Mouse (Mus musculus) MEL (cell line): ENCODE results near the gene Stat6. TPM values are rescaled to one million over a fixed set of nuclear protein-coding genes. Genes with fewer than 3 reads are reported as not detected.

Experiments
- DNase-seq: peaks from one replicate; pipeline ENCODE4 v3.0.0; 2011; ENCODE audit warnings: low read depth, low spot score
- H3K27ac ChIP-seq: 2 replicates; pipeline ENCODE4 v1.5.1; 2012; ENCODE audit warnings: low read depth, mild to moderate bottlenecking, control low read depth, low read length, moderate library complexity; ENCODE audit not compliant: control insufficient read depth
- H3K27me3 ChIP-seq, 2 experiments: fragments of 150-350 bp in 1 of 2; sonication (generic) in 1 of 2; 2 replicates each; pipeline ENCODE4 v1.6.1; 2012; ENCODE audit warnings: low read length in 2 of 2, mild to moderate bottlenecking in 2 of 2, improper control_type of control experiment in 1 of 2, moderate library complexity in 1 of 2; ENCODE audit not compliant: insufficient read depth in 2 of 2, control insufficient read depth in 1 of 2
- H3K36me3 ChIP-seq, 2 experiments: 2 replicates each; pipeline ENCODE4 v1.6.1; 2012 to 2014; ENCODE audit warnings: low read length in 2 of 2, improper control_type of control experiment in 1 of 2, inconsistent platforms in 1 of 2, mild to moderate bottlenecking in 1 of 2; ENCODE audit not compliant: insufficient read depth in 2 of 2, control insufficient read depth in 1 of 2
- H3K4me1 ChIP-seq, 2 experiments: fragments of 150-350 bp in 1 of 2; sonication (generic) in 1 of 2; 2 replicates each; pipeline ENCODE4 v1.6.1; 2012; ENCODE audit warnings: low read length in 2 of 2, improper control_type of control experiment in 1 of 2, mild to moderate bottlenecking in 1 of 2; ENCODE audit not compliant: insufficient read depth in 2 of 2, control insufficient read depth in 1 of 2
- H3K4me3 ChIP-seq, 2 experiments: fragments of 150-350 bp in 1 of 2; sonication (generic) in 1 of 2; 2 replicates each; pipeline ENCODE4 v1.5.1; 2012; ENCODE audit warnings: low read depth in 2 of 2, low read length in 2 of 2, mild to moderate bottlenecking in 2 of 2, moderate library complexity in 2 of 2, control low read depth in 1 of 2, improper control_type of control experiment in 1 of 2; ENCODE audit not compliant: control insufficient read depth in 1 of 2, insufficient read depth in 1 of 2
- H3K79me2 ChIP-seq: 2 replicates; pipeline ENCODE4 v1.6.1; 2012; ENCODE audit warnings: mild to moderate bottlenecking, low read length, moderate library complexity; ENCODE audit not compliant: control insufficient read depth, poor library complexity, insufficient read depth
- H3K9ac ChIP-seq: 2 replicates; pipeline ENCODE4 v1.6.1; 2012; ENCODE audit warnings: low read depth, mild to moderate bottlenecking, control low read depth, low read length, moderate library complexity; ENCODE audit not compliant: control insufficient read depth, poor library complexity, severe bottlenecking
- H3K9me3 ChIP-seq: fragments of 150-350 bp; sonication (generic); replicated peaks from 2 replicates; pipeline ENCODE4 v1.6.1; 2012; ENCODE audit warnings: mild to moderate bottlenecking, low read length, improper control_type of control experiment, moderate library complexity; ENCODE audit not compliant: insufficient read depth
- CHD1 ChIP-seq: IDR thresholded peaks from 2 replicates; pipeline ENCODE4 v1.6.1; 2012; ENCODE audit warnings: low read depth, mild to moderate bottlenecking, inconsistent platforms, low read length, improper control_type of control experiment
- CHD2 ChIP-seq: IDR thresholded peaks from 2 replicates; pipeline ENCODE4 v1.6.1; 2011; ENCODE audit warnings: low read length, improper control_type of control experiment
- CTCF ChIP-seq, 3 experiments: IDR thresholded peaks in 2 of 3; conservative IDR thresholded peaks in 1 of 3; 2 replicates each; pipeline ENCODE4 v1.5.1; 2011 to 2012; ENCODE audit warnings: low read length in 3 of 3, low read depth in 2 of 3, mild to moderate bottlenecking in 2 of 3, improper control_type of control experiment in 1 of 3, inconsistent platforms in 1 of 3, mixed read lengths in 1 of 3, moderate library complexity in 1 of 3; ENCODE audit not compliant: control insufficient read depth in 1 of 3, insufficient read depth in 1 of 3, poor library complexity in 1 of 3, severe bottlenecking in 1 of 3
- E2F4 ChIP-seq: IDR thresholded peaks from 2 replicates; pipeline ENCODE4 v1.6.1; 2011; ENCODE audit warnings: low read depth, low read length, improper control_type of control experiment, borderline replicate concordance
- ELF1 ChIP-seq: IDR thresholded peaks from 2 replicates; pipeline ENCODE4 v1.6.1; 2014; ENCODE audit warnings: low read depth, mild to moderate bottlenecking, inconsistent platforms, low read length, improper control_type of control experiment, moderate library complexity
- EP300 ChIP-seq, 2 experiments: IDR thresholded peaks; 2 replicates each; pipeline ENCODE4 v1.6.1; 2011; ENCODE audit warnings: improper control_type of control experiment in 2 of 2, low read length in 2 of 2, low read depth in 1 of 2, mild to moderate bottlenecking in 1 of 2
- ETS1 ChIP-seq: IDR thresholded peaks from 2 replicates; pipeline ENCODE4 v1.6.1; 2012; ENCODE audit warnings: low read depth, mild to moderate bottlenecking, inconsistent platforms, low read length, improper control_type of control experiment, moderate library complexity
- HCFC1 ChIP-seq: IDR thresholded peaks from 2 replicates; pipeline ENCODE4 v1.6.1; 2012; ENCODE audit warnings: low read depth, mild to moderate bottlenecking, inconsistent platforms, low read length, improper control_type of control experiment, moderate library complexity
- KAT2A ChIP-seq: conservative IDR thresholded peaks from 2 replicates; pipeline ENCODE4 v1.6.1; 2012; ENCODE audit warnings: low read depth, low read length, improper control_type of control experiment, inconsistent platforms
- MAFK ChIP-seq: IDR thresholded peaks from 2 replicates; pipeline ENCODE4 v1.6.1; 2011; ENCODE audit warnings: low read depth, mild to moderate bottlenecking, low read length, improper control_type of control experiment, borderline replicate concordance
- MAX ChIP-seq: IDR thresholded peaks from 2 replicates; pipeline ENCODE4 v1.6.1; 2011; ENCODE audit warnings: low read length, improper control_type of control experiment
- MAZ ChIP-seq: IDR thresholded peaks from 2 replicates; pipeline ENCODE4 v1.6.1; 2012; ENCODE audit warnings: low read depth, mild to moderate bottlenecking, inconsistent platforms, low read length, improper control_type of control experiment
- MEF2A ChIP-seq: IDR thresholded peaks from 2 replicates; pipeline ENCODE4 v1.6.1; 2014; ENCODE audit warnings: low read depth, mild to moderate bottlenecking, inconsistent platforms, low read length, improper control_type of control experiment; ENCODE audit not compliant: poor library complexity, insufficient replicate concordance, severe bottlenecking; ENCODE audit errors: extremely low read depth
- MXI1 ChIP-seq: IDR thresholded peaks from 2 replicates; pipeline ENCODE4 v1.6.1; 2011; ENCODE audit warnings: mild to moderate bottlenecking, low read depth, low read length, improper control_type of control experiment
- MYB ChIP-seq: IDR thresholded peaks from 2 replicates; pipeline ENCODE4 v1.6.1; 2011; ENCODE audit warnings: mild to moderate bottlenecking, low read depth, low read length, improper control_type of control experiment
- MYC ChIP-seq: IDR thresholded peaks from 2 replicates; pipeline ENCODE4 v1.6.1; 2011; ENCODE audit warnings: low read depth, mild to moderate bottlenecking, low read length, improper control_type of control experiment, moderate library complexity
- NELFE ChIP-seq: IDR thresholded peaks from 2 replicates; pipeline ENCODE4 v1.6.1; 2011; ENCODE audit warnings: low read depth, low read length, improper control_type of control experiment
- POLR2AphosphoS2 ChIP-seq: IDR thresholded peaks from 2 replicates; pipeline ENCODE4 v1.6.1; 2011; ENCODE audit warnings: low read length, improper control_type of control experiment
- POLR2AphosphoS5 ChIP-seq: IDR thresholded peaks from 2 replicates; pipeline ENCODE4 v1.6.1; 2012; ENCODE audit warnings: low read depth, borderline replicate concordance, mild to moderate bottlenecking, inconsistent platforms, low read length, moderate library complexity, mixed read lengths
- SMC3 ChIP-seq: IDR thresholded peaks from 2 replicates; pipeline ENCODE4 v1.6.1; 2011; ENCODE audit warnings: low read depth, low read length, improper control_type of control experiment
- TAL1 ChIP-seq: IDR thresholded peaks from 2 replicates; pipeline ENCODE4 v1.6.1; 2012; ENCODE audit warnings: mild to moderate bottlenecking, inconsistent platforms, low read length, moderate library complexity, mixed read lengths
- UBTF ChIP-seq: IDR thresholded peaks from 2 replicates; pipeline ENCODE4 v1.6.1; 2012; ENCODE audit warnings: low read depth, mild to moderate bottlenecking, inconsistent platforms, low read length, improper control_type of control experiment, moderate library complexity, borderline replicate concordance; ENCODE audit not compliant: insufficient read depth
- USF1 ChIP-seq: IDR thresholded peaks from 2 replicates; pipeline ENCODE4 v1.6.1; 2014; ENCODE audit warnings: low read depth, mild to moderate bottlenecking, inconsistent platforms, low read length, improper control_type of control experiment, moderate library complexity
- USF2 ChIP-seq, 2 experiments: IDR thresholded peaks; 2 replicates each; pipeline ENCODE4 v1.6.1; 2011 to 2012; ENCODE audit warnings: improper control_type of control experiment in 2 of 2, low read length in 2 of 2, borderline replicate concordance in 1 of 2, inconsistent platforms in 1 of 2, low read depth in 1 of 2, mild to moderate bottlenecking in 1 of 2; ENCODE audit not compliant: insufficient read depth in 1 of 2
- ZC3H11A ChIP-seq: IDR thresholded peaks from 2 replicates; pipeline ENCODE4 v1.6.1; 2012; ENCODE audit warnings: low read depth, mild to moderate bottlenecking, inconsistent platforms, low read length, improper control_type of control experiment
- polyA plus RNA-seq, 2 experiments: library from polyadenylated mRNA; stranded (reverse) in 1 of 2; unstranded in 1 of 2; fragments of >175 nt in 1 of 2; fragments of >200 nt in 1 of 2; gene quantifications; 2 replicates each; pipeline versions ENCODE4 v1.2.1 to v1.2.4; 2012; ENCODE audit warnings: low replicate concordance in 2 of 2, low read depth in 1 of 2; ENCODE audit not compliant: insufficient read length in 2 of 2, insufficient read depth in 1 of 2, missing spikeins in 1 of 2
- total RNA-seq: library from RNA; depleted of rRNA; stranded (reverse); fragments of 300-350 nt; gene quantifications from 2 replicates; pipeline ENCODE4 v1.2.3, GENCODE M21; 2012

Gene Stat6
- total and polyA plus RNA-seq, 3 experiments: 34.9 to 50.2 TPM; not detected in 1

GRCm38 (mm10) chr10:127645791-127646190, 3.0 kb downstream of the Stat6 start:
- Histone ChIP-seq H3K27ac (no peak overlapping the region), H3K4me3 (no peak overlapping the region), H3K36me3 (peaks cover 3 to 7% of the 10 kb centered on the region in 2 experiments), H3K9me3 (no peaks in the 10 kb centered on the region), H3K79me2 (peaks cover 21% of the 10 kb centered on the region), H3K27me3 (no peaks in the 10 kb centered on the region), H3K4me1 (peaks cover 2 to 11% of the 10 kb centered on the region in 2 experiments; a peak in 3 of 4 replicates), H3K9ac (no peak overlapping the region)
- no peak for DNase-seq
- TF ChIP-seq CHD2: no peak
- no peak for TF ChIP-seq MEF2A
- no peak for TF ChIP-seq MXI1
- TF ChIP-seq CHD1: no peak
- TF ChIP-seq ELF1: no peak
- TF ChIP-seq EP300 (IDR thresholded peaks at IDR 0.05; ENCODE audit: low read depth in 1 of 2, low read length in 2 of 2): no peak
- TF ChIP-seq USF2 (IDR thresholded peaks at IDR 0.05; ENCODE audit: borderline replicate concordance in 1 of 2, insufficient read depth in 1 of 2, low read depth in 1 of 2, low read length in 2 of 2): no peak
- no peak for TF ChIP-seq ZC3H11A
- TF ChIP-seq CTCF (IDR thresholded peaks at IDR 0.05 in 2 of 3, conservative IDR thresholded peaks at IDR 0.05 in 1 of 3; ENCODE audit: control insufficient read depth in 1 of 3, insufficient read depth in 1 of 3, low read depth in 2 of 3, low read length in 3 of 3, poor library complexity in 1 of 3, severe bottlenecking in 1 of 3): no peak
- no peak for TF ChIP-seq MAZ
- no peak for TF ChIP-seq MAFK
- TF ChIP-seq SMC3: no peak
- TF ChIP-seq NELFE: no peak
- no peak for TF ChIP-seq MYB

- no peak overlapping the region for H3K9ac ChIP-seq
- H3K79me2 ChIP-seq: no peaks in the 10 kb centered on the region
- no peak overlapping the region for H3K4me3 ChIP-seq
- H3K9me3 ChIP-seq: no peaks in the 10 kb centered on the region
- 0 out of 4 replicates have a peak, but pooled peaks cover 0 to 2% of the 10 kb centered on the region in 2 experiments for H3K4me1 ChIP-seq
- H3K36me3 ChIP-seq: peaks cover 0 to 20% of the 10 kb centered on the region in 2 experiments; a peak in 2 of 4 replicates
- no peak overlapping the region for H3K27ac ChIP-seq
- DNase-seq: no peak
- no peaks in the 10 kb centered on the region for H3K27me3 ChIP-seq
- TF ChIP-seq UBTF (no peak), POLR2AphosphoS5 (no peak), MXI1 (no peak), MEF2A (no peak), MYC (no peak), CTCF (IDR thresholded peaks at IDR 0.05 in 2 of 3, conservative IDR thresholded peaks at IDR 0.05 in 1 of 3; ENCODE audit: control insufficient read depth in 1 of 3, insufficient read depth in 1 of 3, low read depth in 2 of 3, low read length in 3 of 3, poor library complexity in 1 of 3, severe bottlenecking in 1 of 3) (no peak), HCFC1 (no peak), CHD2 (no peak), USF1 (no peak), E2F4 (no peak), KAT2A (no peak), POLR2AphosphoS2 (no peak), ETS1 (no peak), MAX (no peak), TAL1 (no peak)
- TF ChIP-seq, all 39 proteins: peak for 0
Observed at GRCm38 (mm10) chr10:127652906-127653638, 10.3 kb downstream of the Stat6 start.
